Mouse (Mus musculus): ENCODE data around the gene Usp36.

Gene Usp36

DNA sequence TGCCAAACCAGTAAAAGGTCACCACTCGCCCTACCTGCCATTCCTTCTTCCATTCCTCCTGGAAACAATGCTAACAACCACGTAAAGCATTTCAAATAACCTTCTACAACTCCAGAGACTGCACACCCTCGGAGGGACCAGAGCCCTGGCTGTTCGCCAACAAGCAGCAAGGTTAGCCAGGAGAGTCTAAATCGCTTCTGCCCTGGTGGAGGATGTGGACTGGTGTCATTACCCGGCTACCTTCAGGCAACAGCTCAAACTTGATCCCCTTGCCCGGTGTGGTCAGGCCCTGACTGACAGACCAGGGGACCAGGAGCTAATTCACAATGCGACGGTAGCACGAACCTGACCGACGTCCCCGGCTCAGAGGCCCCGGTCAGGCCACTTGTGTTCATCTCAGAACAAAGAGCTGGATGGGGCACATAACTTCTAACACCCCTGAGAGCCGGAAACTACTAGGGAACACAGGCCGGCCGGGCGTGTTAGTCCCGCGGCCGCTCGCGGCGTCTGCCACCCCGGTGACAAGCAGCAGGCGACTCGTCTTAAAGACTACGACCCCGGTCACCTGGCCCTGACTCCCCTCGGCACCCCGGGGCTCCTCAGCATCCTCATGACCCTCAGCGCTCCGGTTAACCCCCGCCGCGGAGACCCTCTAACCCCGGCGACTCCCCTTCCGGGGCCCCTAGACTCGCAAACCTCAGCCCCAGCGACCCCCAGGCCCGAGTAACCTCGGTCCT, 42.5 kb downstream of the Usp36 start:
- peak; percentile 73 to 83 for DNase-seq

DNA sequence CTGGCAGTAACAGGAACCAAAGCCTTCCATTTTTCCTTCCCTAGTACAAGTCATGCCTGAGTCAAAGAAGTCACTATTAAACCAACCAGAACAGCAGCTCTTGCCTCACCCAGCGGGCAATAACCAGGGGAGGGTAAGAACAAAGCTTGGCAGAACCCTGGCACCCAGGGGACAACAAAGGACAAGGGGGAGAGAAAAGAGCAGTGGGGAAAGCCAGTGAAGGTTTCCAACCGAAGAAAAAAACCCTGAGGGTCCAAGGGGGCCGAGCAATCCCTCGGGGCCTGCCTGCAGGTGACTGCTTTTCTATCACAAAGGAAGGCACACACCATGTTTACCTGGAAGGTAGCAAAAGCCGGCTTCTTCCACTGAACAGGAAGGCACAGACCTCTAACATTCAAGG, 43.3 kb downstream of the Usp36 start:
- DNase-seq = no peak

DNA sequence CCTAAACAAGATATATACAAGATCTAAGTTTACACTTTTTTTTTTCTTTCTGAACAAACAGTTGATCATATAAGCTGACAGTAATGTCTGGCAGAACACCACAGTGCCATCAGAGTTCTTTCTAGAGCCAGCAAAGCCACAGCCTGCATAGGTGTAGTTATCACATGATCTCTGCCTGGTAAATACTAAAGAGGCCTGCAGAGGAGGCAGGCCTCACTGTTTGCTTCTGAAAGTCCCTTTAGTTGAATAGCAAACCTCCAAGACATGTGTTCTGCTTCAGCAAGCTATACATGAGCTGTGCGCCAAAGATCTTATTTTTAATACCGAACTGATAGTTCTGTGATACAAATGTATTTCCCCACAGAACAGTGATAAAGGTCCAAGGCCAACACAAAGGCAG, 44.9 kb downstream of the Usp36 start:
- DNase-seq = no peak

DNA sequence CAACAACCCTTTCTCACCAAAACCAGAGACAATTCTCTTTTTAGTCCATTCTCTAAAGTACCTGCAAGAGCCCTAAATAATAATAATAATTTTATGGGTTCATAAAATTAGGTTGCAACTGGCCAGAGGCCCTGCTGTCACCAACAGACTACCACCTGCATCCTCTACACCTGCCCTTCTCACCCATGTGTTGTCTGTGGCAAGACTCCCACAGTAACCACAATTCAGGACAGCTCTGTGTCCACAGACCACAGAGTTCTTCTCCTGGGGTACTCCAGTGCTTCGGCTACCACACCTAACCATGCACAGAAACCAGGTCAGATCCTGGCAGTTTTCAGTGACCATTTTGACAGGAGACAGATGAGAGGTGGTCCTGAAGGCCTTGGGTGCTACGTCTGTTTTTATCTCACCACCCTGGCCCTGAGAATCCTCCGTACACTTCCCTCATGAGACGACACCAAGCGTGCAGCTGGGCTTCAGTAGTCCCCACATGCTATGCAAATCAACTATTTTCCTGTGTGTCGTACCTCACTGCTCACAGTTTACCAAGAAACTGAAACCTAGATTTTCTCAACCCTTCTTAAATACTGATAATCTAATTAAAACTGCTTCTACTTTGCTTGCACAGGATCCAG, 46.3 kb downstream of the Usp36 start:
- no peak for DNase-seq

DNA sequence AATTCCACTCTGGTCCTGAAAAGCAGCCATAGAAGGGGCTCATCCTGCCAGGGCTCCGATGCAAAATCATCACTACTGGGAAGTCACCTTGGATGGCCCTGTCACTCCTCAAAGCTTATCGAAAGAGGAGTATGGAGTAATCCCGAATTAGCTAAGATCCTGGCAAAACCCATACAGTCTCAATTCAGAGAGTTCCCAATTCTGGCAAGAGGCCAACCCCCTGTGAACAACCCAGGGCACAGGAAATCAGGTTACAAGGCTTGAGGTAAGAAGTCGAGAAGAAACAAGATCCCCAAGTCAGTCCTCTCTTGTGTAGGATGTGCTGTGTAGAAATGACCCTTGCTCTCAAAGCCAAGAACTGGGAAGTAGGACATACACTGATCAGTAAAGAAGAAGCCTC, 47.5 kb downstream of the Usp36 start:
- DNase-seq = peak; percentile 53 to 68

DNA sequence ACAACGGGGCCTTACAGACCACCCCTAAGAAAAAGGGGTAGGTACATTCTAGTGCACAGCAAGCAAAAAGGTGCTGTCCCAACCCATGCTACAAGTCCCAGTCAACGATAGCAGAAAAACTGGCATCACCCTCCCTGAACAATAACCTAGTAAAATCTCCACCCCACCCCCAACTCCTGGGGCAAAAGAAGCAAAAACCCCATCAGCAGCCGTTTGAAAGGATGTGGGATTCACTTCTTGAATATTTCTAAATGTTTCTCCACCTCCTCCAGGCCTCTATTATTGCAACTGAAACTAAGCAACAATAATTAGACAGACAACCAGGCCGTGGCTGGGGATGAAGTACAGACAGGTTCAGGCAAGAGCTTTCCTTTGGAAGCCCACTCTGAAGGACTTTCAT, 49.7 kb downstream of the Usp36 start:
- no peak for DNase-seq

DNA sequence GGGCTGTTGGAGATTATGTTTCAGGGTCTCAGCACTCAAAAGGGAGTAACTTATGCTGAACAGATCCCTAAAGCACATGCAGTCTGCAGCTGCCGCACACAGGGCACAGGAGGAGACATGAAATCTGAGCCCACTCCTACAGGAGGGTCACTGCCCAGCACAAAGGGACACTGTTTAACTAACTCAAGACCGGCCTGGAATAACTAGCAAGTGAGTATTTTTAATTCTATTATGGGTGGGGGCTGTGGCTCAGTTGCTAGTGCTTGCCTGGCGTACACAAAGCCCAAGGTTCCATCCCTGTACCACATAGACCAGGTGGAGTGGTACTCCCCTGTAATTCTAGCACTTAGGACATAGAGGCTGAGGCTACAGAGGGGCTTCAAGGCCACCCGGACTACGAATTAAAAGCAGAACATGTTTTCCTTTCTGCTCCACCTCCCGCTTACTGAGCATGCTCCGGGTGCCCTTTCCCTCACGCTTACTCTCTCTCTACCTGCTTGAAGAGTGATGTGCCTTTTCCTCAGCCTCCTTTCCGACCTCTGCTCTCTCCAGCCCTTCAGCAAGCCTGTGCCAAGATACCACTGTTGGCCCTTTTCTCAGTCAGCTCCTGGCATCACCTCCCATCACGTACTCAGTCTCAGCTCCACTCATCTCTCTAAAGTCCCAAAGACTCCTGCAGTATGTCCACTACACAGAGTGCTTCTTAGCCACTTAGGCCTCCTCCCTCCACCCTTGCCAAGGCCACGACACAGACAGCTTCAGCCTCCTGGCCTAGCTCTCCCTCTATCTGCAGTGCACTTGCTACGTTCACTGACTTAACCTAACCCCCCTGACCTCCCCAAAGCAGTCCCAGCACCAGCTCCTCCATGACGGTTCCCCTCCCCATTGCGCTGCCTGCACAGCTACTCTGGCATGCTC, 50.5 kb downstream of the Usp36 start:
- no peak for DNase-seq

DNA sequence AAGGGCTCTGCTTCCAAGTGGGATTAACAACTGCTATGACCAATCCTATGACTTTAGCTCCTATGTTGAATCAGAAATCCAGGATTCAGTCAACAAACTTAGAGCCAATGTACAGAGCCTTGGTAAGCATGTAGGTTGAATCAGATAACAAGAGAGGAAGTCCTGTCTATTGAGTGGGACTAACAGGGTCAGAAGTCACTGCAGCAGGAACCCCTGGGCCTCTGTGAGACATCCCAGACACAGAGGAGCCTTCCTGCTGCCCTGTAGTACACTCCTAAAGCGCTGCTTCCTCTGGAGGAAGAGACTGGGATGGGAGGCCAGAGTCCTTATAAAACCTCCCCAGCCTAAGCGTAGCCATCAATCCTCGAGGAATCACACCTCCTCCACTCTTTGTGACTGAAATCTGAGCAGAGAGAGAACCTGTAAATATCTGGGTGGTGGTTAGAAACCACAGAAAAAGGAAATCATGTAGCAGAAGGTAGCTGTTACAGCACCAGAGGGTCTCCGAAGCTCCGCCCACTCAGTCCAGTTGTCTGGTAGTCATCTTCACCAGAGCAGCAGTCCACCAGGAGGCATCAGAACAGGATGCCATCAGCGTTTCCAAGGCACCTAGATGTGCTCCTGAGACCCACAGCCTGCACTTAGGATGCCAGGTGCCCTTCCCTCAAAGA, 53.4 kb downstream of the Usp36 start:
- DNase-seq = no peak

DNA sequence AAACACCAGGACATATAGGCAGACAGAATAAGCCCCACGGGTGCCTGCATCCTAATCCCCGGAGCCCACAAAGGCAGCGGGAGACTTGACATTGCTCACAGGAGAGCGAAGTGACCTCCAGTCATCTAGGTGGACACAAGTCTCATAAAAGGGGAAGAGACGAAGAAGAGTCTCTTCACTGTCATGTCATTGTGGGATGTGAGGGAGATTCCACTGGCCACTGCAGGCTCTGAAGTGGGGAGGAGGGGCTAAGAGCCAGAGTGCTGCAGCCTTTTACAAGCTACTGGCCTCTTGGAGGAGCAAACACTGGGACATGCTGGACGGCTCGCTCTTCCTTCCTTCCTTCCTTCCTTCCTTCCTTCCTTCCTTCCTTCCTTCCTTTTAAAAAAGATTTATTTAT, 55.1 kb downstream of the Usp36 start:
- no peak for DNase-seq

DNA sequence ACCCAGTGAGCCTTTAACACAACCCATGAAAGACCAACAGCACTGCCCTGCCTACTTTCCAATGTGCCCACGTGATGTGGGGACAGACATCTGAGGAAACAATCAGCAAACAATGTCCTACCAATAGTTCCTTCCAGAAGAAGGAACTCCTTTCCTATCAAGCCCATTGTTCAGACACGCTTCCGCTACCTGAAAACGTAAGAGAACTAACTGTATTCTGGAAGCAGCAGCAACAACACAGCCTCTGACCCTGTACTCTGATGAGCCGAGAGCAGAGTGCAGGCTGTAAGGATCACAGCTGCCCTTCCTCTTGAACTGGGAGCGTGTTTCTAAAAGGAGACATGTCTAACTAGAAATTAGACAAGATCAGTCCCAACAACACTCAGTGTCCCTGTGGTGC, 55.5 kb downstream of the Usp36 start:
- DNase-seq = no peak

DNA sequence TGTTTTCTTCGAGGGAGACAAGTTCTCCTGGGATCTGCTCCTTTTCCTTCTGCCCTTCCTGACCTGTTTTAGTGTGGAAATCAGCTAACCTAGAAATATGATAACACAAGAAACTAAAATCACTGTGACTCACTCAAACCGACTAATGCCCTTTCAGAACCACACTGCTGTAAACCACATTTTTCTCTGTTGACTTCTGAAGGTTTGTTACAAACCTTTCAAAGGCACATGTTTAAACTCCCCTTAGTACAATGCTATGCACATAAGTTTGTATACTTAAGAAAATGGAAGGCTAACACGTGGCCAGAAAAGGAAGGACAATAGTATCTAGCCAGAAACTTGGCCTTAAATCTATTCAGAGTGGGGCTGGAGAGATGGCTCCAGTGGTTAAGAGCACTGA, 56.1 kb downstream of the Usp36 start:
- no peak for DNase-seq

DNA sequence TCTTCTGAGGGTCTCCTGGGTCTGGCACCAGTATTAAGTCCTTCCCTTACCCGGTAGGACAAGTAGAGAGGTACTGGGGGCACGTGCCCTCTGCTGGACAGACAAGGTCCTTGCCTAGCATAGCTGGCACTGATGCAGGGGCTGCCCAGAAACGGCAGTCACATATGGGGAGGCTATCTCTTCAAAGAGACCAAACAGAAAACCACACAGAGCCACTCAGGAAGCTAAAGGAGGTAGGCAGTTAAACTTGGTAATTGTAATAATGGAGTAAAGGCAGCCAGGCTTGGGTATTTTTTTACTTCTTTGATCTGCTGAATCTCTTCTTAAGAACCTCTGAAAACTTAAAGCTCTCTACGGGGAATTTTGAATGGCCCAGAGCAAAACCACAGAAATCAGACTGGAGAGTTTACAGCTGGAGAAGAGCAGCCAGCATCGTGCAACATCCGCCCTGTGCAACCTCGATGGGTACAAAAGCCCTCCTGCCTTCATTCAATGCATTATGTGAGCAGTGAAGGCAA, 57.7 kb downstream of the Usp36 start:
- peak in 1 of 2 experiments; percentile 61 for DNase-seq

DNA sequence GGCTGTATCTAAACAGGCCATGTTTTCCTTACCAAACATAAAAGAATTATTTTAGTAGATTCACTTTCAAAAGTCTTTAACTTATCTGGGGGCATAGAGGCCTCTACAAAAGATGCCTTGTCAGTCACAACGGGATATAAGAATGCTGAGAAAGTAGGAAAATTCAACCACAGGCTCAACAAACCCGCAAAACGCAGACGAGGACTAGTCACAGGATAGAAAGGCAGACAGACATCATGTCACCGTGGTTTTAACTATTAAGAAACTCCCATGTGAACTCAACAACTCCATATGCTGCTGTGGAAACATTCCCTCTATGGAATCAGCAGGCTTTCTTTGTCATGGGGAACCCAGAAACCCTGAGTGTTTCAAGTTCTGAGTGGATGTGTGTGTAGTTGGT, 60.1 kb downstream of the Usp36 start:
- DNase-seq = no peak

DNA sequence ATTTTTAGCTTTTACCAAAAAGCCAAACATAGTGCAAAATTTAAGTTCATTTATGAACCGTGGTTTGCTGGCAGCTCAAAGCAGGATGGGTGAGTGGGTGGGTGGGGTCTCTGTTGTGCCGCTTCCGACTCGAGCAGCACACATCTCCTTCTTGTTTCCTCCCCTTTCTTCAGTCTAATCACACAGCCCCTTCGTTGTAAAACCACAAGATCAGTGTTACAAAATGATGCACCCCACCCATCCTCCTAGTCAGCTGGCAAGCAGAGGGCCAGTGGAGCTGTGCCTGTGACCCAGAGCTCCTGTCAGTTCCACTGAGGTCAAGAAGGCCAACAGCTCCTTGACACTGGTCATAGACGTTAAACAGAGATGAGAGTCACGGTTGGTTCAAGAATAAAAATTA, 62.4 kb downstream of the Usp36 start:
- DNase-seq = no peak

DNA sequence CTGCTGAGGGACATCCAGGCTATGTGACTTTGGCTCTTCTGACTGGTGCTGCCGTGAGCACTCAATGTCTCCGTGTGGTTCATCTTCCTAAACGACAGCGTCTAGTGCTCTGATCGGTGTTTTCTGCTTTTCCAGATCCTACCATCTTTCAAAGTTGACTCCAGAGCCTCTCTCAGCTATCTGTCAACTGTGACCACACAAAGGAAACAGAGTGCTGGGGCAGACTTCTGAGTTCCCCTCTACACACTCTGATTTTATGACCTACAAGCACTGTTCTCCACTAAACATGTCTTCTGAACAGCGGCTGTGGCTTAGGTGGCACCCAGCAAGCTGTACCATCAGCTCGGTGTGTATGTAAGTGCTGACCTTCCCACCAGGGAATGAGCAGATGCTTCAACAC, 63.2 kb downstream of the Usp36 start:
- DNase-seq = no peak

DNA sequence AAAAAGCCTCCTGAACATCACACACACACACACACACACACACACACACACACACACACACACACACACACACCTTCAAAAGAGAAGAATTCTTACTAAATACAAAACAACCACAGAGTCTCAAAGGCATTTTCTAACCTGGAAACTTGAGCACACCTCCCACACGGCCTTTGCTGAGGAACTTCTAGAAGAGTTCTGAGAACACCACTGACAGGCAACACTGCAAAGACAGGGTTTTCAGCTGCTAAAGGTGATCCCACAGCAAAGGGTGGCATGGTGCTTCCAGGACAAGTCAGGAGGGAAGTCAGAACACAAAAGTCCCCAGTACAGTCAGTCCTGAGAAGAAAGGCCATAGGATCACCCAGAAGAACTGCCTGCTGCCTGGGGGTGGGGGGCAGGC, 64.2 kb downstream of the Usp36 start:
- DNase-seq = no peak

DNA sequence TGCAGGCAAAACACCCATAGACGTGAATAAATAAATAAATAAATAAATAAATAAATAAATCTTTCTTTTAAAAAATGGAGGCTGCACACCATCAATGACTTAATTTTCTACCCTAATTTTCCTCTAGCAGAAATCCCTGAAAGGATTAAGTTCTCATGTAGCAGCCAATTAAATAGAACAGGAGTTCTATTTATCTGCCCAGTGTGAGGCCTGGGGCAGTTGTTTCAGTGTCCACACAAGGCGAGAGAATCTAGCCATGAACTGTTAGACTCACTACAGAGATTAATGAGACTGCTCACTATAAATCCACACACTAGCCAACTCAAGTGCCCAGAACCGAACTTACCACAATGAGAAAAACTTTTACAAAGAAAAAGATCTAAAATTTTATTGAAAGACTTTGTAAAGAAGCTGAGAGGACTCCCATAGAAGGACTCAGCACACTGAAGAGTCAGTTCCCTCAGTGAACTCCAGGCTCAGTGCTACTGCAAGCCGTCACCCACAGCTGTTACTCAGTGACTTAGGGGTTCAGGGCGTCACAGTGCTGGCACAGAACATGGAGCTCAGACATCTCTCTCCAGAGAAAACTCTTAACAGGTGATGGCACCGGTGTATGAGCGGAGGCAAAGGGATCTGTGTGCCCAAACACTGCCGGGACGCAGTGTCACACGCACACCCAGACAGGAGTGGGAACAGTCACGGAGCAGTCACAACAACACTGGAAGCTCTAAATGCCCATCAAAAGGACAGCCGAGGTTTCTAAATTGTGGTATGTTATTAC, 64.8 kb downstream of the Usp36 start:
- no peak for DNase-seq

DNA sequence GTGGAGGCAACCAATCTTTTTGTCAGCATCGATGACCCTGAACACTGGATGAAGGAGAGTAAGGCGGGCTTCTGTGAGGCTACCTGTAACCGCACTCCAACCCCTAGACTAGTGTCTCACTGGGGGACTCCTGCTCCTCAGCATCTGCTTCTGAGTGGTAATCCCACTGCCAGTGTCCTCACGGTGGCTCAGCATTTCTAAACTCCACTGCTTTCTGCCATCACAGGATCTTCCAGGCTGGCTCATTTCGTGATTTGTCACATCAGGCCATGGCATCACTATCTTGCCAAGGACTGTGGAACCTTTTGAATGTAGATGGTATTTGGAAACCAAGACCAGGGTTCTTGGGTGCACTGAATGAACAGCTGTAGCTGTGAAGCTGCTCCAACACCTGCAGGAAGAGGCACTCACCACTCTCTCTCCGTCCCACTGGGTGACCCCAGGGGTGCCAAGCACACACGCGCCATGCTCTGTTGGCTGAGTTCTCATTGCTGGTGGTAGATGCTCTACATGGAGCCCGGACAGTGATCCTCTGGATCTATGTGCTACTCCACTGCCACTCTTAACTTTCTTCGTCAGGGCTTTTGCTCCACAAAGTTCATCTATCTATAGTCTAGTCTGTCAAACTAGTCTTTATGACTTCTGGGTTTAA, 66.5 kb downstream of the Usp36 start:
- DNase-seq = no peak

DNA sequence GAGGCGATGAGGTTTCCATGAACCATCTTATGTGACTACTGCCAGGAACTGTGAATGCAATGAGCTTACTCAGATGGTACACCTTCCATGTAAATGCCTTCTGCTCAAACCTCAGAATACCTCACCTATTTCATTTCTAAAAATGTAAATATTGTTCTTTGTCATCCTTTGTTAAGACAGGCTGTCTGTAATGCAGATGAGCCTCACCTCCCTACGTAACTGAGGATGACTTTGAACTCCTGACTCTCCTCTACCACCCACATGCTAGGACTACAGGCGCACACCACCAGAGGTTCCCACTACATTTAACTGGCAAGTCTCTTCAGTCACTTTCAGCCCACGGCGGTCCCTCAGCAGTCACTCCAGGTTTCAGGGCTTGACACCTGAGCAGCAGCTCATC, 67.1 kb downstream of the Usp36 start:
- DNase-seq = no peak

DNA sequence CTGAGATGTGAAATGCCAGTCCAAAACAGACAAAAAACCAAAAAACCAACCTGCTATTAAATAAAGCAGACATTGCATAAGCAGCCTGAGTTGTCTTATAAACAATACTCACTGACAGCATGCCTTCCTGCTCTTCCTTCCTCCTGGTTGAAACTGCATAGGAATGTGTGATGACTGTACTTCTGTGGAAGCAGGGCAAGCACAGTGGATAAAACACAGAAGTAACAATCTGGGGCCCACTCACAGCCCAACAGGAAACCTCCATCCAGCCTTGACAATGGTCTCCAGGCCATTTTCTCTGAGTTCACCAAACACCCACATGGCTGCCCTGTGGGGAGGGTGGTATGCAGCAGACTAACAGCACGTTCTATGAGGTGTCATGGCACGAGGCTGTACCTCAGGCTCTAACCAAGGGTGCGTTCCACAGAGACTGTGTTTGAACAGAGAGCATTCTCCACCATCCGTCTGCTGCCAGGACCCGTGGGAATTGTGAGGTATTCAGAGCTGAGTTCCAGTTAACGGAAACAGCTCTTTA, 67.6 kb downstream of the Usp36 start:
- no peak for DNase-seq

DNA sequence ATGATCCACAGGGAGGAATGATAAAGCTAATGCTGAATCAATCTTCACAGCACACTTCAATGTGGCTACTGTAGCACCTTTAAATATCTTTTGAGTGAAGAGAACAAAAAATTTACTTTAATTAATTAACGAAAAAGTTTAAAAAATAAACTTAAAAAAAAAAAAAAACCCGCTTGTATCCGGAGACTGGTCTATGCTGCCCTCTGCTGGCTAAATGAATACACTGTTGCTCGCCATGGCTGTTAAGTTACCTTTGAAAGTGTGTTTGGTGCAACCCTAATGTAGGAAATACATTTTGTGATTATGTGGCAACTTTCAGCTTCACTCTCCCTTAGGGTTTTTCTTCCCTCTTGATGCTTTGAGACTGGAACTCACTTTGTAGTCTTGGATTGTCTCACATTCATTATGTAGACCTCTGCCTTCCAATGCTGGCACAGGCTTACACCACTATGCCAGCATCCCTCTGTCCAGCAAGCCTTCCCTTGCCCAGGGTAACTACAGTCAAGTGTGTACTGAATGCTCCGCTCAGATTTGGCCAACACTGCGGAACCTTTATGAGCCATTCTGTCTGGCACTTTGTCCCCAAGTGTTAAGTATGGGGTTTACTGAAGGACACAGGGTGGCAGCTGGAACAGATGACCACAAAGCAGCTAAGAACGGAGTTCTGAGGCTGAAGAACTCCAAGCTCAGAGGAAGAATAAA, 69.3 kb downstream of the Usp36 start:
- peak; percentile 62 to 81 for DNase-seq
